Mouse (Mus musculus) cortical plate, adult 2 months (tissue): ENCODE data around the gene Trim43a.
"Not testable (repeated sequence)": the region's sequence is repeated elsewhere in the genome, so short reads cannot be mapped to it uniquely, and the experiment has no call there.

Source experiments
- CTCF ChIP-seq: fragments of 200-500 bp; IDR thresholded peaks from 2 replicates; pipeline ENCODE4 v1.5.1; 2011; ENCODE audit warnings: mild to moderate bottlenecking, control low read depth, low read length; ENCODE audit not compliant: insufficient read depth; ENCODE audit errors: extremely low read depth
- POLR2A ChIP-seq: fragments of 200-500 bp; IDR thresholded peaks from 2 replicates; pipeline ENCODE4 v1.6.1; 2011; ENCODE audit warnings: mild to moderate bottlenecking, low read length, control low read depth; ENCODE audit not compliant: insufficient read depth; ENCODE audit errors: extremely low read depth

DNA sequence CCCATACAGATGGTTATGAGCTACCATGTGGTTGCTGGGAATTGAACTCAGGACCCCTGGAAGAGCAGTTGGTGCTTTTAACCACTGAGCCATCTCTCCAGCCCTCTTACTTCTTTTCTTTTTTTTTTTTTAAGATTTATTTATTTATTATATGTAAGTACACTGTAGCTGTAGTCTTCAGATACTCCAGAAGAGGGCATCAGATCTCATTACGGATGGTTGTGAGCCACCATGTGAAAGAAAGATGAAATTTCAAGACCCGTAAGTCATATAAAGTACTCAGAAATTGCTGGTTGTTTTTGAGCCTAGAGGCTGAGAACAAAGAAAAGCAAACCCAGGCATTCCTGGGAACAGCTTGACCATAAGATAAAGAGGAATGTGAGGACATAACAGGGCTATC lies 19.2 kb upstream of the Trim43a start:
- not testable (repeated sequence) for TF ChIP-seq CTCF, POLR2A
